Mouse (Mus musculus) WW6 (cell line): ENCODE measurements at regions not wholly inside any gene's neighbourhood (a gene's known extent, or its start where the extent isn't known, plus 50 kb on each side); places are given as distances from the start of the nearest gene placed in this dataset.

ENCODE experiments used
- DNase-seq: peaks from one replicate; pipeline ENCODE4 v3.0.0-alpha.2; 2013; ENCODE audit warnings: low read depth, low spot score

GRCm38 (mm10) chr8:115929472-115930210 lies 222.0 kb upstream of the Maf start:
- DNase-seq, result no peak

GRCm38 (mm10) chr8:115921889-115922288 lies 214.3 kb upstream of the Maf start:
- DNase-seq, result no peak

GRCm38 (mm10) chr8:115906650-115907049 lies 199.1 kb upstream of the Maf start:
- no peak for DNase-seq

GRCm38 (mm10) chr8:115903853-115904420 lies 196.3 kb upstream of the Maf start:
- DNase-seq, result no peak

GRCm38 (mm10) chr8:115897521-115898178 lies 190.1 kb upstream of the Maf start:
- no peak for DNase-seq

- no peak for DNase-seq
Observed at GRCm38 (mm10) chr8:115897086-115897485, 189.5 kb upstream of the Maf start.

GRCm38 (mm10) chr8:115896066-115896465 lies 188.5 kb upstream of the Maf start:
- DNase-seq, result no peak

- no peak for DNase-seq
Observed at GRCm38 (mm10) chr8:115888278-115888677, 180.7 kb upstream of the Maf start.

GRCm38 (mm10) chr8:115885121-115885743 lies 177.6 kb upstream of the Maf start:
- no peak for DNase-seq

- no peak for DNase-seq
Observed at GRCm38 (mm10) chr8:115883808-115884207, 176.2 kb upstream of the Maf start.

- no peak for DNase-seq
Observed at GRCm38 (mm10) chr8:115881881-115882280, 174.3 kb upstream of the Maf start.

GRCm38 (mm10) chr8:115874789-115875188 lies 167.2 kb upstream of the Maf start:
- no peak for DNase-seq

GRCm38 (mm10) chr8:115871381-115871780 lies 163.8 kb upstream of the Maf start:
- DNase-seq, result no peak

GRCm38 (mm10) chr8:115861381-115861780 lies 153.8 kb upstream of the Maf start:
- no peak for DNase-seq

- no peak for DNase-seq
Observed at GRCm38 (mm10) chr8:115859406-115859805, 151.8 kb upstream of the Maf start.

- no peak for DNase-seq
Observed at GRCm38 (mm10) chr8:115856816-115857215, 149.2 kb upstream of the Maf start.

GRCm38 (mm10) chr8:115855934-115856629 lies 148.5 kb upstream of the Maf start:
- no peak for DNase-seq

- no peak for DNase-seq
Observed at GRCm38 (mm10) chr8:115854209-115854900, 146.8 kb upstream of the Maf start.

- no peak for DNase-seq
Observed at GRCm38 (mm10) chr8:115850552-115850951, 143.0 kb upstream of the Maf start.

GRCm38 (mm10) chr8:115833391-115833790 lies 125.8 kb upstream of the Maf start:
- DNase-seq, result no peak

GRCm38 (mm10) chr8:115831675-115832074 lies 124.1 kb upstream of the Maf start:
- DNase-seq, result no peak
